Mouse (Mus musculus): ENCODE measurements around the gene Pik3cd. TPM values are rescaled to one million over a fixed set of nuclear protein-coding genes. Genes with fewer than 3 reads are reported as not detected.

The Pik3cd gene
- polyA plus RNA-seq, 1 experiment, result 0.13 TPM

DNA sequence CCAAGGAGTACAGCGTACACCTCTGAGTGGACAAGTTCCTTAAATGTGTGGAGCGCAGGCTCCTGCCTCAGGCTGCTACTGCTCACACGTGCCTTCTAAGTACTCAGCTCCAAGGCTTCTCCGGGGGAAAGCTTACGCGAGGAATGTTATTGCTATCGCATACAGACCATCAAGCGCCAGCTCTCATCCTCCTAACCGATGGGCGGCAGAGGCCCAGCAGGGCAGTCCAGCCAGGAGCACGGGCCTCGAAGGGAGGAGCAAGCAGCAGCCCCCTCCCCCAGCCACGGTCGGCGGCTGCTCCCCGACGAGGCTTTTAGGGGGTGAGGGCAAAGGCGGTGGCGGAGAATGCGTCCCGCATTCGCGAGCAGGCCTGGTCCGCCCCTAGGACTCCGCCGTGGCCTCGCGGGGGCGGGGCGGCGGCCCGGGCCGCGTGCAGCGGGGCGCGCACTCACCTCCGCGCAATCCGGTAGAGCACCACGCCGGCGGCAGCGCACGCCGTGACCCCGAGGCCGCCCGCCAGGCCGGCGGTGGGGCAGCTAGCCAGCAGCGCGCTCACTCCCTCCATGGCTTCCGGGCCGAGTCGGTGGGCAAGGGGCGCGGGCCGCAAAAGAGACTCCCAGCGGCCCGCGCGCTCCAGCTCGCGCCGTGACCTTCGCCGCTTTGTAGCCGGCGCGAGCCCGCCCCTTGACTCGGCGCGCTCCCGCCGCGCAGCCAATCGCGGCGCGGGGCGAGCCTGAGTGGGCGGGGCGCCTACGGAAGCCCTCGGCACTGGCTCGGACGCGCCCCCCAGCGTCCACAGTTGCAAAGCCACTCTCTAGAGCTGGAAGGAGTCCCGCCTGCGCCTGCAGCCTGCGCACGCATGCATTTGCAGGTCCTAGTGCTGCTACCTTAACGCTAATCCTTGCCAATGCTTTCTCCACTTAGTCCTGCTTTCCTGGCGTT lies 35.3 kb upstream of the Pik3cd start, which contains the start of gene Tmem201:
TSS of gene Tmem201 (minus strand) at position 662 of the 942 bp plus-strand sequence.
- H3K27me3 ChIP-seq (ENCODE audit: control insufficient read depth), result no peaks in the 10 kb centered on the region
- TF ChIP-seq GATA1 (IDR thresholded peaks at IDR 0.05; ENCODE audit: low read length), result no peak
- TF ChIP-seq TAL1 (IDR thresholded peaks at IDR 0.05; ENCODE audit: low read length), result no peak
- H3K4me1 ChIP-seq (ENCODE audit: control insufficient read depth), result peaks cover 38% of the 10 kb centered on the region
- no peaks in the 10 kb centered on the region for H3K9me3 ChIP-seq (ENCODE audit: control insufficient read depth, low read length)
- peaks cover 15% of the 10 kb centered on the region for H3K36me3 ChIP-seq (ENCODE audit: control insufficient read depth)
- H3K4me3 ChIP-seq (replicated peaks), result peak within 1 kb of the TSS; percentile 83

DNA sequence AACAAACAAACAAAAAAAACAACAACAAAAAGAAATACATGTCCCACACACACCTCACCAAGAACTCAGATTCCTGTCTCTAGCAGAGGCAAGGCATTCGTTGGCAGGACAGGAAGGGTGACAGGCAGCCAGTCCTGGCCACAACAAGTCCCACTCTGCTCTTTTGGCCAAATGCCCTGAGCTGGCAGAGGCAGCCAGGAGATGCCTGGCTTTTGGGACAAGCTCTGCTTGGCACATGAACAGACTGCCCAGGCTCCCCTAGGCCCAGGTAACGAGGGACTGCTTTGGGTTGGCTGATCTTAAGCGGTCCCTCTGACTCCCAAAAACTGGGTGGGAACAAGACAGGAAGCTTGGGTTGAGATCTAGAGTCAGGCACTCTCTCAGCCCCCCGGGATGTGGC lies 34.2 kb upstream of the Pik3cd start:
- Histone ChIP-seq H3K4me3 (replicated peaks) (peak overlapping the region; percentile 83), H3K9me3 (ENCODE audit: control insufficient read depth, low read length) (no peaks in the 10 kb centered on the region), H3K27me3 (ENCODE audit: control insufficient read depth) (no peaks in the 10 kb centered on the region), H3K4me1 (ENCODE audit: control insufficient read depth) (peaks cover 41% of the 10 kb centered on the region), H3K36me3 (ENCODE audit: control insufficient read depth) (peaks cover 22% of the 10 kb centered on the region)
- TF ChIP-seq TAL1 (IDR thresholded peaks at IDR 0.05; ENCODE audit: low read length) (no peak), GATA1 (IDR thresholded peaks at IDR 0.05; ENCODE audit: low read length) (no peak)

DNA sequence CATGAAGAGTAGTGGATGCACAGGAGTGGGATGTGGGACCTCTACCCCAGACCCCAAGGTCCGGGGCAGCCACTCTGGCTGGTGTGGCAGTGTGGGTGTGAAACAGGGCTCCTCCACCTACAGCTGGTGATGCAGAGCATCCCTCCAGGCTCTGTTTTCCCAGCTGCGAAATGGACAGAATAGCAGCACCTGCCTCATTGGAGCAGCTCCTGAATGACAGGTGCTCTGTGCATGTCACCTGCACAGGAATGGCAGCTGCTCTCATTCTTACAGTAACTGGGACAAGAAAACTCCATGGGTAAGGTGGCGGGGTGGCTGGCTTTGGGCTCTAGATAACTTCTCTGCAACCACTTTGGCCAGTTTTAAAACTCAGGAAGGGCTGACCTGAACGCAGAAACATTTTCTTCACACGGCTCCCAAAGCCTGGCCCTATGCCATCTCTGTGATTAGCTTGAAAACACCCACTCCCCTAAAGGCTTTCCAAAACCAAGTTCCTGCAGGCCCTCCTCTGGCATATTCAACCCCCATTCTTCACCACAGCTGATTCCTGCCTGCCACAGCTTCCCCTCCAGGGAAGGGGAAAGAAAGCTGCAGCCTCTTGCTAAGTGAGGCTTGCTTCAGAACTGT lies 33.4 kb upstream of the Pik3cd start:
- Histone ChIP-seq H3K36me3 (ENCODE audit: control insufficient read depth) (peaks cover 26% of the 10 kb centered on the region), H3K27me3 (ENCODE audit: control insufficient read depth) (no peaks in the 10 kb centered on the region), H3K9me3 (ENCODE audit: control insufficient read depth, low read length) (no peaks in the 10 kb centered on the region), H3K4me3 (replicated peaks) (no peak overlapping the region), H3K4me1 (ENCODE audit: control insufficient read depth) (peaks cover 41% of the 10 kb centered on the region)
- TF ChIP-seq GATA1 (IDR thresholded peaks at IDR 0.05; ENCODE audit: low read length) (no peak), TAL1 (IDR thresholded peaks at IDR 0.05; ENCODE audit: low read length) (no peak)

DNA sequence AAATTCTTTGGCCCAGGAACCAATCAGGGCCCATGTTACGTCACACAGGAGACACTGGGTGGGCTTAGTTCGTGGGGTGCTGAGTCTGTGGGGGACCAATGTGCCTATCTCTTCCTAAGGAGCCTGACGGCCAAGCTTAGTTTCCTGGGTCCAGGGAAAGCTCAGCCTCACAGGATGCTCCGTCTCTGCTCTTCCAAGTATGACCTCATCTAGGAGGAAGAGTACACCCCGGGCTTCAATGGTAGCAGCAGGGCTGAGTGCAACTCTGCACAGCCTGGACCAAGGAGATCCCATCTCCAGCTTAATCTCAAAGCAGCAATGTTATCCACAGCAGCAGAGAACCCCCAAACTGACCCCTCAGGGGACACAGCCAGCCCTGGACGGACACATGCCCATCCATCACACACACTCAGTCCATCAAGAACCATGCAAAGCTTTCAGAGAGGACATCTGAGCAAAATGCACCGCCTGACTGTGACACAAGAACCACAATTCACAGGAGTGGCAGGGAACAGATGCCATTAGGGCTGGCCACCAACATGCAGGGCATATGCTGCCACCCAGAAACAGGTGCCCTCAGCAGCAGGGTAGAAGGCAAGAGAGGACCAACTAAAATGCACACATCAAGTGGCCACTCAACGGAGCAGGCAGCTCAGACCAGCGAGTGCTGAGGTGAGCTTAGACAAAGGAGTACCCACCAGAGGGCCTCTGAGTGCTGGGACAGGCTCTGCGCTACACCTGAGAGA lies 32.5 kb upstream of the Pik3cd start:
- no peak for TF ChIP-seq GATA1 (IDR thresholded peaks at IDR 0.05; ENCODE audit: low read length)
- no peak for TF ChIP-seq TAL1 (IDR thresholded peaks at IDR 0.05; ENCODE audit: low read length)
- H3K4me3 ChIP-seq (replicated peaks), result no peak overlapping the region
- H3K27me3 ChIP-seq (ENCODE audit: control insufficient read depth), result no peaks in the 10 kb centered on the region
- H3K9me3 ChIP-seq (ENCODE audit: control insufficient read depth, low read length), result no peaks in the 10 kb centered on the region
- peaks cover 31% of the 10 kb centered on the region for H3K36me3 ChIP-seq (ENCODE audit: control insufficient read depth)
- H3K4me1 ChIP-seq (ENCODE audit: control insufficient read depth), result peaks cover 41% of the 10 kb centered on the region

DNA sequence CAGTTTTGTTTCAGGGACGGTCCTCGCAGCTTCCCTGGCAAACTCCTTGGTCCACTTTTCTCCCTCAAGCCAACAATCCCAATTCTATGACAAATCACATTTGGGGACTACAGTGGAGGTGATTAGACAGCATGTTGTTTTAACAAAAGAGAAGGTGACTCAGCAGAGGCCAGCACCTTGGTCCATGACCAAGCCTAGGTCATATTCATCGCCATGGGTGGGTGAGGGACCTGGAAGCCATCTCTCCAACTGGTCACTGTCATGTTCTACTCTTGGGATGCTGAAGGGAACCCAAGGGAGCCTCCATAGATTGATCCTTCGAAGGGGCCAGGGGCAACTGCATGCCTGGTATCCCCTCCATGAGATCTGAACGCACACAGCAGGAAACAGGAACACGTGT lies 31.9 kb upstream of the Pik3cd start:
- Histone ChIP-seq H3K9me3 (ENCODE audit: control insufficient read depth, low read length) (no peaks in the 10 kb centered on the region), H3K36me3 (ENCODE audit: control insufficient read depth) (peaks cover 37% of the 10 kb centered on the region)
- TF ChIP-seq GATA1 (IDR thresholded peaks at IDR 0.05; ENCODE audit: low read length) (no peak), TAL1 (IDR thresholded peaks at IDR 0.05; ENCODE audit: low read length) (no peak)

DNA sequence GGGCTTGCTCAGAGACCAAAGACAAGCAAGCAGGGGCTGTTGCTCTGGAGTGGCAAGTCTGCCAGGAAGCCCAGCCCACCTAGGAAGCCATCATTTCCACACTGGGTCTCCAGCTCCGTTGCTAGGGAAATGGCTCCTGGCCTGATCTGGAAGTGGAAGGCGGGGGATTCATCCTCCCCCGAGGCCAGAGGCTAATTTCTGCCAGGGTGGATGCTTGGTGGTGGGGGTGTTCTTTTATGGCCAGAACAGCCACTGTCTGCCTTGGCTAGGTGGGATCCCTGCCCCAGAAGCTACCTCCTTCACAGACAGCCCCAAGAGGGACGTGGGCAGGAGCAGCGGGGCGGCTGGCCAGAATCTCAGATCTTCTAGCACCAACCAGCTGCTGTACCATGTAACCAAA lies 31.4 kb upstream of the Pik3cd start:
- Histone ChIP-seq H3K4me3 (replicated peaks) (no peak overlapping the region), H3K36me3 (ENCODE audit: control insufficient read depth) (peaks cover 42% of the 10 kb centered on the region), H3K27me3 (ENCODE audit: control insufficient read depth) (no peaks in the 10 kb centered on the region), H3K9me3 (ENCODE audit: control insufficient read depth, low read length) (no peaks in the 10 kb centered on the region), H3K4me1 (ENCODE audit: control insufficient read depth) (peaks cover 41% of the 10 kb centered on the region)
- TF ChIP-seq GATA1 (IDR thresholded peaks at IDR 0.05; ENCODE audit: low read length) (no peak), TAL1 (IDR thresholded peaks at IDR 0.05; ENCODE audit: low read length) (no peak)

More for the DNA sequence above, 31.9 kb upstream of the Pik3cd start:
- H3K4me1 ChIP-seq (ENCODE audit: control insufficient read depth), result peaks cover 41% of the 10 kb centered on the region
- H3K4me3 ChIP-seq (replicated peaks), result no peak overlapping the region
- no peaks in the 10 kb centered on the region for H3K27me3 ChIP-seq (ENCODE audit: control insufficient read depth)

DNA sequence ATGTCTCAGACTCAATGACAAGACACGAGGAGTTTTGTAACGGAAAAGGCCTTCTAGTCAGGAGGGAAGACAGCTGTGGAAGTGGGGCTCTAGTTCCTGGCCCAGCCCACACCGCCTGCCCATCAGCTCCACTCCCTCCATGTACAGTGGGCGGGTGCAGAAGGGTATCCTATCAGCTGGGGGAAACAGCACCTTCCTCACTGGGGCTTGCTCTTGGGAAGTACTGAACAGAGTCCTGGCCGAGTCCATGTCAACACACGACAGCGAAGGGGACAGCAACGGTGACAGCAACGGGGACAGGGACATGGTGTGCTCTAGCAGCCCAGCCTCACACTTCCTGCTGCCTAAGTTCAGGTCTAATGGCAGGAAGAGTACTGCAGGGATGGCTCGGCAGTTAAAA lies 30.4 kb upstream of the Pik3cd start:
- H3K9me3 ChIP-seq (ENCODE audit: control insufficient read depth, low read length), result no peaks in the 10 kb centered on the region
- peaks cover 48% of the 10 kb centered on the region for H3K36me3 ChIP-seq (ENCODE audit: control insufficient read depth)
- H3K27me3 ChIP-seq (ENCODE audit: control insufficient read depth), result no peaks in the 10 kb centered on the region
- TF ChIP-seq TAL1 (IDR thresholded peaks at IDR 0.05; ENCODE audit: low read length) (no peak), GATA1 (IDR thresholded peaks at IDR 0.05; ENCODE audit: low read length) (no peak)
- H3K4me1 ChIP-seq (ENCODE audit: control insufficient read depth), result peaks cover 35% of the 10 kb centered on the region
- H3K4me3 ChIP-seq (replicated peaks), result no peak overlapping the region

DNA sequence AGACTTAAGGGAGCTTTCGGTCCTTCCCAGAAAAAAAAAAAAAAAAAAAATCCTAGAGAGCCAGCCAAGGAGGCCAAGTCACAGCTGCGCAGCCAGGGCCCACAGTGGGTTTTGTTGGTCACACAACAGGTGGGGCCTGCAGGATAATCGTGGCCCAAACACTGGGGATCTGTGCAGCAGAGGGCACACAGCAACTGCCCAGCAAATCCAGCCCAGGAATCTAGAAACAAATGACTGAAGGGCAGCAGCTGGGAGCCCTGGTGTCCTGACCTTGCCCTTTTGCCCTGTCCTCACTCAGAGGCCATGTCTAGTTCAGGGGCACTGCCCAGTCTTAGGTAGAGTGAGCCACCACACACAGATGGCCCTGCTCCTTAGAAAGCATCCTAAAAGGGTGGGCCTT lies 29.9 kb upstream of the Pik3cd start:
- Histone ChIP-seq H3K27me3 (ENCODE audit: control insufficient read depth) (no peaks in the 10 kb centered on the region), H3K4me1 (ENCODE audit: control insufficient read depth) (peaks cover 31% of the 10 kb centered on the region), H3K36me3 (ENCODE audit: control insufficient read depth) (peaks cover 53% of the 10 kb centered on the region), H3K9me3 (ENCODE audit: control insufficient read depth, low read length) (no peaks in the 10 kb centered on the region), H3K4me3 (replicated peaks) (no peak overlapping the region)
- TF ChIP-seq GATA1 (IDR thresholded peaks at IDR 0.05; ENCODE audit: low read length) (no peak), TAL1 (IDR thresholded peaks at IDR 0.05; ENCODE audit: low read length) (no peak)

DNA sequence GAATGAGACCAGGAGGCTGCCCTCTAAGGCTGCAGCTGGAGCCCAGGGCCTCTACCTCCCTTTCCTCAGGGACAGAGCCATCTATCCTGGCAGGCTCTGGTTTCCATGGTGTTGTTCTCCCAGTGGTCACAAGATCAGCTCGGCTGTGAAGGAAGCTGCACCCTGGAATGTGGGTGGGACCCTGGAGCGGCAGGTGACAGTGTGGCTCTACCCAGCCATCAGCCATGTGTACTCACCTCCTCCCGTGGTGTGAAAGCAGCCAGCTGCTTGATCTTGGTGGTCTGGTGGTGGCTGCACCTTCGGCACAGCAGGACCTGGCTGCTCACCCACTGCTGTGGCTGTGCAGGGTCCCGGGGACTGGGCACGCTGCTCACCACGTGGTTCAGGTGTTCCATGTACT lies 28.5 kb upstream of the Pik3cd start:
- no peak for TF ChIP-seq GATA1 (IDR thresholded peaks at IDR 0.05; ENCODE audit: low read length)
- no peak for TF ChIP-seq TAL1 (IDR thresholded peaks at IDR 0.05; ENCODE audit: low read length)
- H3K9me3 ChIP-seq (ENCODE audit: control insufficient read depth, low read length), result no peaks in the 10 kb centered on the region
- H3K27me3 ChIP-seq (ENCODE audit: control insufficient read depth), result no peaks in the 10 kb centered on the region
- H3K4me3 ChIP-seq (replicated peaks), result no peak overlapping the region
- H3K4me1 ChIP-seq (ENCODE audit: control insufficient read depth), result peaks cover 18% of the 10 kb centered on the region
- H3K36me3 ChIP-seq (ENCODE audit: control insufficient read depth), result peaks cover 68% of the 10 kb centered on the region

Measured in erythroblast, embryonic 14.5 days (primary cell).